Comparison of ENCODE assay signal across 12 mouse cellular contexts in the genomic region with DNA sequence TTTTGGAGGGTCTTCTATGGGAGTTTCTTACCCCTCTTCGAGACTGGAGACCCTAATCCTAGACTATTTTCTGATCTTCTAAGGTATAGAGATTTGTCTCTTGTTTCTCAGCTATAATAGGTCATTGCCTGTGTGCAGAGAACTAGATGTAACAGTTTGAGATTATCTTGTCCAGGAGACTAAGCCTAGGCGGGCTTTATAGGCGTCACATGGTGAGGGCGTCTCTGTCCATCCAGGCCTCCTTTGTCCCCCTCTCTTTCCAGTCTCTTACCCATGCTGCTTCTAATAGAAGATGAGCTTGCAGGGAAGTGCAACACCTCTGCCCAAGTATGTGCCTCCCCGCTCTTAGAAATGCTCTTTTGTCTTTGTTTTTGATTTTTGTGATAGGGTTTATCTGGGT.
"Had no signal": no experiment of that assay in that cellular context is flagged by ENCODE, and none has a peak within 500 bp of the region (broad histone marks: within the 10 kb centered on the region; RNA-seq: fewer than 3 reads in every experiment).

No protein-coding gene starts in this region.

- ATAC-seq: inflammation-experienced regulatory T-cells, adult 6 months; intestine, postnatal 0 days; midbrain, embryonic 13.5 days had no signal

- H3K9me3 ChIP-seq: limb, embryonic 12.5 days; lung, embryonic 15.5 days; midbrain, embryonic 13.5 days; stomach, embryonic 15.5 days had no signal

- H3K9ac ChIP-seq: limb, embryonic 12.5 days; lung, embryonic 15.5 days; midbrain, embryonic 13.5 days; stomach, embryonic 15.5 days had no signal

- H3K4me1 ChIP-seq: limb, embryonic 12.5 days; lung, embryonic 15.5 days; midbrain, embryonic 13.5 days; stomach, embryonic 15.5 days had no signal

- H3K4me2 ChIP-seq: limb, embryonic 12.5 days; lung, embryonic 15.5 days; midbrain, embryonic 13.5 days; stomach, embryonic 15.5 days had no signal

- DNase-seq: kidney, postnatal 14 days; layer of hippocampus, postnatal 36 days; lung, postnatal 14 days; right cerebral cortex, postnatal 14 days; thymus, adult 2 months; thymus, postnatal 25 days had no signal

- H3K27me3 ChIP-seq: limb, embryonic 12.5 days; lung, embryonic 15.5 days; midbrain, embryonic 13.5 days; stomach, embryonic 15.5 days had no signal

- H3K36me3 ChIP-seq: lung, embryonic 15.5 days; midbrain, embryonic 13.5 days; stomach, embryonic 15.5 days had no signal

- H3K4me3 ChIP-seq: limb, embryonic 12.5 days; lung, embryonic 15.5 days; midbrain, embryonic 13.5 days; stomach, embryonic 15.5 days had no signal

- H3K27ac ChIP-seq: limb, embryonic 12.5 days; lung, embryonic 15.5 days; midbrain, embryonic 13.5 days; stomach, embryonic 15.5 days had no signal
